Mouse (Mus musculus) stomach, embryonic 15.5 days (tissue): ENCODE measurements around the gene Cldn1. TPM values are rescaled to one million over a fixed set of nuclear protein-coding genes. Genes with fewer than 3 reads are reported as not detected.

Experiments
- polyA plus RNA-seq: library from polyadenylated mRNA; unstranded; fragments of >200 nt; fragmentation: Nextera tagmentation; extraction: Ambion mirVana; gene quantifications from 2 replicates; pipeline ENCODE4 v1.2.1, GENCODE M21; 2015

The Cldn1 gene
- polyA plus RNA-seq, 1 experiment from 2014 or later: 10.2 TPM

Other genes with a start within 250 kb of the Cldn1 start
- not detected in 2 replicates for gene Cldn16, start 91.3 kb upstream of the Cldn1 start, polyA plus RNA-seq
- not detected in 2 replicates for gene Tmem207, start 154.9 kb upstream of the Cldn1 start, polyA plus RNA-seq
- gene Il1rap, start 209.9 kb upstream of the Cldn1 start, polyA plus RNA-seq: 6.9 and 7.1 TPM in 2 replicates